Mouse (Mus musculus) adrenal gland (tissue): Measurements from ENCODE around the gene Hoxa10.

Source experiments
- intact Hi-C: fragments of 180-260 bp; cut with DNase I; formaldehyde crosslinking; loops from one replicate; pipeline ENCODE4 v1.15.1; 2025
- long read RNA-seq, 2 experiments: library from polyadenylated mRNA; unstranded; transcript quantifications; one replicate each; pipeline ENCODE4 v2.0.0; 2020; ENCODE audit warnings: borderline replicate concordance in 1 of 2; ENCODE audit not compliant: insufficient replicate concordance in 1 of 2

Gene Hoxa10
- long read RNA-seq, experiment 1: 0 reads
- long read RNA-seq, experiment 2: 0 reads

GRCm38 (mm10) chr6:52240389-52241000, at the start of gene Hoxa10:
Gene Hoxa10, minus strand, starts transcription at chr6:52240854.
- intact Hi-C loops: no loop called here

- intact Hi-C loops: no loop called here
Observed at GRCm38 (mm10) chr6:52290186-52290585, 49.5 kb upstream of the Hoxa10 start.

- intact Hi-C loops: no loop called here
Observed at GRCm38 (mm10) chr6:52283896-52284295, 43.2 kb upstream of the Hoxa10 start.

- intact Hi-C loops: no loop called here
Observed at GRCm38 (mm10) chr6:52281084-52281483, 40.4 kb upstream of the Hoxa10 start.

- intact Hi-C loops: no loop called here
Observed at GRCm38 (mm10) chr6:52276920-52277319, 36.3 kb upstream of the Hoxa10 start.

- intact Hi-C loops: no loop called here
Observed at GRCm38 (mm10) chr6:52276382-52276781, 35.7 kb upstream of the Hoxa10 start.

GRCm38 (mm10) chr6:52275563-52276280, 35.1 kb upstream of the Hoxa10 start:
- intact Hi-C loops: no loop called here

GRCm38 (mm10) chr6:52274576-52274975, 33.9 kb upstream of the Hoxa10 start:
- intact Hi-C loops: no loop called here

GRCm38 (mm10) chr6:52273656-52274280, 33.1 kb upstream of the Hoxa10 start:
- intact Hi-C loops: no loop called here

GRCm38 (mm10) chr6:52272766-52273655, 32.4 kb upstream of the Hoxa10 start:
- intact Hi-C loops: no loop called here

- intact Hi-C loops: loop anchor here (2.0 kb wide), 1 partner anchor 306 kb away; no protein-coding TSS in a partner anchor
Observed at GRCm38 (mm10) chr6:52270494-52271480, 30.1 kb upstream of the Hoxa10 start.

- intact Hi-C loops: no loop called here
Observed at GRCm38 (mm10) chr6:52268756-52269155, 28.1 kb upstream of the Hoxa10 start.

- intact Hi-C loops: no loop called here
Observed at GRCm38 (mm10) chr6:52268341-52268740, 27.7 kb upstream of the Hoxa10 start.

- intact Hi-C loops: no loop called here
Observed at GRCm38 (mm10) chr6:52267691-52268090, 27.0 kb upstream of the Hoxa10 start.

GRCm38 (mm10) chr6:52267221-52267620, 26.6 kb upstream of the Hoxa10 start:
- intact Hi-C loops: no loop called here

- intact Hi-C loops: no loop called here
Observed at GRCm38 (mm10) chr6:52266666-52266985, 26.0 kb upstream of the Hoxa10 start.

- intact Hi-C loops: no loop called here
Observed at GRCm38 (mm10) chr6:52265913-52266665, 25.4 kb upstream of the Hoxa10 start.

- intact Hi-C loops: no loop called here
Observed at GRCm38 (mm10) chr6:52265306-52265912, 24.8 kb upstream of the Hoxa10 start.
